Mouse (Mus musculus): ENCODE results near the gene Gnai3. TPM values are rescaled to one million over a fixed set of nuclear protein-coding genes. Genes with fewer than 3 reads are reported as not detected.

The Gnai3 gene
- total and polyA plus RNA-seq, 3 experiments = 54.1 to 145 (median 78.7) TPM

DNA sequence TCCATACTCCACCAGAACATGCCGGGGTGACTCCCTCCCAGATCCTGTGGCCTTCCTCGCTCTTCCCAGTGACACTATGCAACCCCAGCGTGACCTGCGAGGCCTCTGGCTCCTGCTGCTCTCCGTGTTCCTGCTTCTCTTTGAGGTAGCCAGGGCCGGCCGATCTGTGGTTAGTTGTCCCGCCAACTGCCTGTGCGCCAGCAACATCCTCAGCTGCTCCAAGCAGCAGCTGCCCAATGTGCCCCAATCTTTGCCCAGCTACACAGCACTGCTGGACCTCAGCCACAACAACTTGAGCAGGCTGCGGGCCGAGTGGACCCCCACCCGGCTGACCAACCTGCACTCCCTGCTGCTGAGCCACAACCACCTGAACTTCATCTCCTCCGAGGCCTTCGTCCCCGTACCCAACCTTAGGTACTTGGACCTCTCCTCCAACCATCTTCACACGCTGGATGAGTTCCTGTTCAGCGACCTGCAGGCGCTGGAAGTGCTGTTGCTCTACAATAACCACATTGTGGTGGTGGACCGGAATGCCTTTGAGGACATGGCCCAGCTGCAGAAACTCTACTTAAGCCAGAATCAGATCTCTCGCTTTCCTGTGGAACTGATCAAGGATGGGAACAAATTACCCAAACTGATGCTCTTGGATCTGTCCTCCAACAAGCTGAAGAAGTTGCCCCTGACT is 41.3 kb upstream of the Gnai3 start:
- no peak for DNase-seq (ENCODE audit: extremely low read depth)
- H3K27ac ChIP-seq (ENCODE audit: insufficient read depth, low read depth) = no peak overlapping the region
- no peaks in the 10 kb centered on the region for H3K9me3 ChIP-seq (replicated peaks; ENCODE audit: low read length)
- in situ Hi-C loops (cut with MboI; ENCODE audit: low pct_ligation_motif_present, low pct_unique_long_range_greater_than_20kb, low sequenced_read_pairs) = no loop called here
- no peak overlapping the region for H3K9ac ChIP-seq (ENCODE audit: insufficient read depth, low read depth)
- dilution Hi-C loops (cut with MboI; ENCODE audit: extremely low pct_ligation_motif_present, extremely low pct_unique_long_range_greater_than_20kb, low sequenced_read_pairs) = no loop called here
- TF ChIP-seq MEF2A (IDR thresholded peaks at IDR 0.05; ENCODE audit: borderline replicate concordance, low read depth, low read length) (no peak), CHD2 (IDR thresholded peaks at IDR 0.05; ENCODE audit: low read length) (no peak), IRF4 (IDR thresholded peaks at IDR 0.05; ENCODE audit: low read depth, low read length) (no peak), USF2 (conservative IDR thresholded peaks at IDR 0.05; ENCODE audit: low read depth, low read length) (no peak), NELFE (IDR thresholded peaks at IDR 0.05; ENCODE audit: low read depth, low read length) (no peak), MXI1 (IDR thresholded peaks at IDR 0.05; ENCODE audit: low read depth, low read length) (no peak), TBP (conservative IDR thresholded peaks at IDR 0.05; ENCODE audit: low read depth, low read length) (no peak), ZKSCAN1 (IDR thresholded peaks at IDR 0.05; ENCODE audit: borderline replicate concordance, low read depth, low read length) (no peak), JUN (IDR thresholded peaks at IDR 0.05; ENCODE audit: insufficient read depth, low read depth, low read length) (no peak), ZC3H11A (IDR thresholded peaks at IDR 0.05; ENCODE audit: low read depth, low read length) (no peak), E2F4 (IDR thresholded peaks at IDR 0.05; ENCODE audit: insufficient replicate concordance, low read depth, low read length) (no peak), SMC3 (IDR thresholded peaks at IDR 0.05; ENCODE audit: low read depth, low read length) (no peak), EP300 (IDR thresholded peaks at IDR 0.05; ENCODE audit: low read length) (no peak), BHLHE40 (IDR thresholded peaks at IDR 0.05; ENCODE audit: low read depth, low read length) (no peak), ELF1 (IDR thresholded peaks at IDR 0.05; ENCODE audit: low read depth, low read length) (no peak), KAT2A (IDR thresholded peaks at IDR 0.05; ENCODE audit: insufficient replicate concordance, low read length) (no peak), SIN3A (IDR thresholded peaks at IDR 0.05; ENCODE audit: low read length) (no peak), POLR2A (IDR thresholded peaks at IDR 0.05; ENCODE audit: low read depth, low read length) (no peak), UBTF (IDR thresholded peaks at IDR 0.05; ENCODE audit: low read depth, low read length) (no peak)
- H3K4me2 ChIP-seq (ENCODE audit: insufficient read depth, low read depth, poor library complexity, severe bottlenecking) = no peak overlapping the region
- no peaks in the 10 kb centered on the region for H3K79me2 ChIP-seq (replicated peaks; ENCODE audit: control insufficient read depth, extremely low read depth, insufficient read depth, poor library complexity, severe bottlenecking)
- no peak overlapping the region for H3K4me3 ChIP-seq (replicated peaks in 1 of 3; ENCODE audit: low read depth in 2 of 3, low read length in 2 of 3, poor library complexity in 1 of 3)
- H3K36me3 ChIP-seq (replicated peaks in 1 of 2; ENCODE audit: control insufficient read depth in 1 of 2, insufficient read depth in 1 of 2, low read length in 1 of 2) = no peaks in the 10 kb centered on the region
- peaks cover 40% of the 10 kb centered on the region for H3K27me3 ChIP-seq (replicated peaks)
- peaks cover 7 to 15% of the 10 kb centered on the region in 2 experiments for H3K4me1 ChIP-seq (ENCODE audit: control insufficient read depth in 1 of 2, insufficient read depth in 2 of 2)
